Mouse (Mus musculus) forebrain, embryonic 16.5 days (tissue): ENCODE measurements around the gene Fut1. TPM values are rescaled to one million over a fixed set of nuclear protein-coding genes. Genes with fewer than 3 reads are reported as not detected.

ENCODE experiments used
- ATAC-seq: fragments of 200-750 bp; cut with Nextera tagmentation; 2 replicates; pipeline ENCODE4 v1.8.0; 2017; ENCODE audit warnings: mild to moderate bottlenecking, moderate library complexity
- H3K27ac ChIP-seq: fragments of 300-500 bp; sonication (generic); 2 replicates; pipeline ENCODE4 v1.5.1; 2014; ENCODE audit warnings: low read length, control low read depth
- H3K27me3 ChIP-seq: fragments of 300-500 bp; sonication (generic); replicated peaks from 2 replicates; pipeline ENCODE4 v1.6.1; 2014; ENCODE audit warnings: low read length; ENCODE audit not compliant: control insufficient read depth, insufficient read depth
- H3K36me3 ChIP-seq: fragments of 300-500 bp; sonication (generic); 2 replicates; pipeline ENCODE4 v1.6.1; 2014; ENCODE audit not compliant: control insufficient read depth, insufficient read depth
- H3K4me1 ChIP-seq: fragments of 300-500 bp; sonication (generic); replicated peaks from 2 replicates; pipeline ENCODE4 v1.6.1; 2014; ENCODE audit warnings: low read length; ENCODE audit not compliant: control insufficient read depth, insufficient read depth
- H3K4me2 ChIP-seq: fragments of 300-500 bp; sonication (generic); 2 replicates; pipeline ENCODE4 v1.6.1; 2014; ENCODE audit warnings: mild to moderate bottlenecking, low read length, control low read depth
- H3K4me3 ChIP-seq: fragments of 300-500 bp; sonication (generic); replicated peaks from 2 replicates; pipeline ENCODE4 v1.5.1; 2014; ENCODE audit warnings: mild to moderate bottlenecking, low read length, control low read depth
- H3K9ac ChIP-seq: fragments of 300-500 bp; sonication (generic); replicated peaks from 2 replicates; pipeline ENCODE4 v1.6.1; 2014; ENCODE audit warnings: low read depth, low read length, control low read depth
- H3K9me3 ChIP-seq: fragments of 300-500 bp; sonication (generic); 2 replicates; pipeline ENCODE4 v1.6.1; 2016; ENCODE audit warnings: low read length; ENCODE audit not compliant: control insufficient read depth
- WGBS: fragments of 180-500 bp; shearing (Covaris S2); extraction: QIAGEN DNeasy Blood & Tissue Kit; methylation state at CpG from one replicate; pipeline ENCODE4 v1.1.7; 2014; 5-methylcytosine and 5-hydroxymethylcytosine counted together
- polyA plus RNA-seq: library from polyadenylated mRNA; unstranded; fragments of >200 nt; fragmentation: Nextera tagmentation; extraction: Ambion mirVana; gene quantifications from 2 replicates; pipeline ENCODE4 v1.2.1, GENCODE M21; 2015

The Fut1 gene
- polyA plus RNA-seq, 1 experiment from 2014 or later: not detected

DNA sequence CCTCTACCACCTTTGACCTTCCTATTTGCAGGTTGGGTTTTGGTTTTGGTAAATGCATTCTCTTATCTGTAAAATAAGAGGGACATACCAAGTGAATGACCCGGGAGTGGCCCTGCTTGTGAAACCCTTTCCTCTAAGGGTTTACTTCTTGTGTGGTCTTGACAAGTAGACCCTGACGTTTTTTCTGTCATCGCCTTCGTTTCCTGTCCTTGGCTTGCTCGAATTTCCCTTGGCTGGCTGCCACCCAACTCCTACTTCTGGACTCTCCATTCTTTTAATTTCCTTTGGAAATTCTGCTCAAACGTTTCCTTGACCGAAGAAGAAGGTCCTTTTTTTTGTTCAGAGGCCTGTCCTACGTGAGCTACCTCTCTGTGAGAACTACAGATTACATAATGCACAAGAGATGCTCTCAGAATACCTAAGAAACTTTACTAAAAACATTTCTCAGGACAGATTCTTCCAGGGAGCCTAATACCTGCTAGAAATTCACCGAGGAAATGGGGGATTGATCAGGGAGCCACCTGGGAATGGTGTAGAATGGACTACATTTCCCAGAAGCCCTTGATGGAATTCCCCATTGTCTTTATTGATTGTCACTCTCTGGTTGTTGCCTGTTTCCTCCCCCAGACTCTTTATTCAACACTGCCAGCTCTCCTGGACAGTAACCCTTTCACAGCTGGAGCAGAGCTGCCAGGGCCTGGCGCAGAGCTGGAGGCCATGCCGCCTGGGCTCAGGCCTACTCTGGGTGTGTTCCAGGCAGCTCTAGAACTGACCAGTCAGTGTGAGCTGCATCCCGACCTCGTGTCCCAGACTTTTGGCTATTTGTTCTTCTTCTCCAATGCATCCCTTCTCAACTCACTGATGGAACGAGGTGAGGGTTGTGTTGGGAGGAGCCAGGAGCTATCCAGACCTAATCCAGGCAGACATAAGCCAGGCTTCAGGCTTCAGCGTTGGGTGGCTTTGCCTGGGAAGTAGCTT lies 18.9 kb downstream of the Fut1 start:
- Histone ChIP-seq H3K4me2 (no peak overlapping the region), H3K27me3 (no peaks in the 10 kb centered on the region; the same call in 1 of the 2 replicates), H3K9ac (no peak overlapping the region), H3K4me1 (peaks cover 10% of the 10 kb centered on the region), H3K4me3 (no peak overlapping the region), H3K36me3 (no peaks in the 10 kb centered on the region; the same call in 1 of the 2 replicates), H3K27ac (no peak overlapping the region), H3K9me3 (no peaks in the 10 kb centered on the region)
- ATAC-seq: no peak
- WGBS: 81% methylated on average over 15 of the region's 15 CpGs

DNA sequence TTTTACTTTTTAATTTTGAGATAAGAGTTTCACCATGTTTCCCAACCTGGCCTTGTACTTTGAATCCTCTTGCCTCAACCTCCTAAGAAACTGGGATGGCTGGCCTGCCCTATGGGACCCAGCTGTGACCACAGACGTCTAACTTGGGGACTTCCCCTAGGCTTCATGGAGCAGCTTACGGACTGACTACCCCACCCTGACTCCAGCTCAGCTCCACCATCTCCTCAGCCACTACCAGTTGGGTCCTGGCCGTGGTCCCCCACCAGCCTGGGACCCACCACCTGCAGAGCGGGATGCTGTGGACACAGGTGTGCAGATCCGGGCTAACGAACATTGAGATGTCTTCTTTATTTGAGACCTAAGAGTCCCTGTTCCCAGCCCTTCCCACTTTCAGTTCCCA lies 20.6 kb downstream of the Fut1 start:
- no peak overlapping the region; the same call in 1 of the 2 replicates for H3K4me2 ChIP-seq
- H3K36me3 ChIP-seq: no peaks in the 10 kb centered on the region; the same call in 1 of the 2 replicates
- WGBS: 96% methylated on average over 6 of the region's 6 CpGs
- H3K9ac ChIP-seq: no peak overlapping the region
- H3K4me3 ChIP-seq: no peak overlapping the region
- no peak for ATAC-seq
- H3K27ac ChIP-seq: no peak overlapping the region
- peaks cover 17% of the 10 kb centered on the region for H3K4me1 ChIP-seq
- no peaks in the 10 kb centered on the region for H3K9me3 ChIP-seq
- no peaks in the 10 kb centered on the region for H3K27me3 ChIP-seq

DNA sequence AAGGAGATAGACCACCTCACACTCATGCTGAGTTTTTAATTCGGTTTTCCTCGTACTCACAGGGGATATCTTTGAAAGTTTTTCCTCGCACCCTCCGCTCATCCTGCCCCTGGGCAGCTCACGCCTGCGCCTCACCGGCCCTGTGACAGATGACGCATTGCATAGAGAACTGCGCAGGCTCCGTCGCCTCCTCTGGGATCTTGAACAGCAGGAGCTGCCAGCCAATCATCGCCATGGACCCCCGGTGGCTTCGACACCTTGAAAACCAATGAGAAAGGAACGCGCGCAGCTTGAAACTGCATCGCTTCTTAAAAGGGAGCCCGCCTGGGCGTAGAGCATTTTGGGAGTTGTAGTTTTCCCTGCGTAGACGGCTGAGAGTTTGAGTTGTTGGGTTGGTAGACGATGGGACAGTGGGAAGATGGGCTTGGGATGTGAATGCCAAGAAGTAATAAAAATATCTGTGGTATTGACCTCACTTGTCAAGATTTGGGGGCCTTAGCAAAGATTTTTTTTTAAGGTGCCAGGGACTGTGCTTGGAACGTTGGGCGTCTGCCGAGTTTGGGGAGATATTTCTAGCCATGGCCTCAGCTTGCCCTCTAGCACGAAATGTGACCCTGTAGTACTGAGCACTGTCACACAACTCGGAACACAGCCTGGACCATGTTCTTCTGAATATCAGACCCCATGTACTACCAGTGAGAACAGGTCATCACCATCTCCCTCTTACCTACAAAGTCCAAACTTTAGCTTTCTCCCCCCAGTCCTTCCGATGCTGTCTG lies 21.7 kb downstream of the Fut1 start:
- Histone ChIP-seq H3K4me2 (peak overlapping the region; percentile 49), H3K9ac (peak overlapping the region; percentile 14; the same call in 1 of the 2 replicates), H3K27ac (no peak overlapping the region), H3K27me3 (no peaks in the 10 kb centered on the region), H3K9me3 (no peaks in the 10 kb centered on the region), H3K4me3 (peak overlapping the region; percentile 34), H3K4me1 (peaks cover 22% of the 10 kb centered on the region), H3K36me3 (no peaks in the 10 kb centered on the region; the same call in 1 of the 2 replicates)
- 20% methylated on average over 29 of the region's 29 CpGs for WGBS
- ATAC-seq: peak; percentile 92

DNA sequence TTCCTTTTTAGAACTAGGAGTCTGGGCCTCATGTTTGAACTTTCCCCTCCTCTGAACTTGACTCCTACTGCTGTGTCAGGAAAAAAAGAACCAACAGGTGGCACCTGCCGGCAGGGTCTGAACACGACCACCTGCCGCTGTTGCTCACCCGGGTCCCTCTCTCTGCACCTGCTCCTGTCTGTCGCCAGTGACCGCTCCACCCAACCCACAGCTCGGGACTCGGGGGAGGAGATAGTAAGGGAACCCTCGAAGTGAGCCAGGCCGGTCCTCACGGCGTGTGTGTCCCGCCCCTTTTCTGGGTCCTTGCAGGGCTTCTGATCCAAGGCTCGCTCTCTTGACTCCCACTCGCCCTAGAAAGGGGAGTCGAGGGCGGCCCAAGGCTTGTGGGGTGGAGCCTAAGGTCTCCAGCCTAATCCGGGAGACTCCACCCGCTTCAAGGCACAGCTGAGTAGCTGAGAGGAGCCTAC lies 22.5 kb downstream of the Fut1 start, which contains the start of gene Mamstr:
Gene Mamstr (plus strand): TSS at position 417 of the 467 bp plus-strand sequence.
- Histone ChIP-seq H3K27ac (no peak within 1 kb of the TSS), H3K9me3 (no peaks in the 10 kb centered on the region), H3K9ac (no peak within 1 kb of the TSS), H3K4me2 (no peak within 1 kb of the TSS), H3K27me3 (no peaks in the 10 kb centered on the region), H3K36me3 (no peaks in the 10 kb centered on the region; the same call in 1 of the 2 replicates), H3K4me3 (no peak within 1 kb of the TSS), H3K4me1 (peaks cover 28% of the 10 kb centered on the region)
- no peak for ATAC-seq
- WGBS: 28% methylated on average over 19 of the region's 19 CpGs

DNA sequence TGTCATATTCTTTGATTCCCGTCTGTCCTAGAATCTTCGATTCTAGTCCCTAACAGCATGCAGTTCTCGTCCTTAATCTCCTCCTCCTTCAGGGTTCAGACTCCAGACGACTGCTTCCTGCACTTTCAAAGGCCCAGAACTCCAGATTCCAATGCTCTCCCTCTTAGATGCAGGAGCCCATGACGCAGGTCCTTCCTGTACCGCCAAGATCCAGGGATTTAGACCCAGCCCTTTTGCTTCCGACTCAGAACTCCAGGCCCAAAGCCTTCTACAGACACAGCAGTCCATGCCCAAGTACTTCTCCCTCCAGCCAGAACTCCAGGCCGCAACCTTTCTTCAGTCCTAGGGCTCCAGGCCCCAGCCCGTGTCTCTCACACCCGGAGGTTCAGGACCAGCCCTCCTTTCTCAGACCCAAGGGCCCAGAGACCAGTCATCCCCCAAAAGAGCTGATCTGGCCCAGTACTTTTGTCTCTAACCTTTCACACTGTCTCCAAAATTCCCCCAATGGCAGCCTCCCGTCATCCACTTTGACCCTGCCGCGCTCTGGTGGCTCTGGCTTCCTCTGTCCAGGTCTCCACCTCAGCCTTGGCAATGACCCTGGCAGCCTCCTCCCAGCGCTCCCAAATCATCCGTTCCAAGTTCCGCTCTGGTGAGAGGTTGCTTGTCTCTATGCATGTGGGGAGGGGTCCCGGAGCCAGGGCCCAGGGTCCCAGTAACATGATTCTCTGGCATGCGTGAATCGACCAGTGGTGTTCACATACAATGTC lies 23.3 kb downstream of the Fut1 start:
- Histone ChIP-seq H3K27me3 (no peaks in the 10 kb centered on the region), H3K9ac (no peak overlapping the region), H3K9me3 (no peaks in the 10 kb centered on the region), H3K27ac (no peak overlapping the region), H3K4me1 (peaks cover 29% of the 10 kb centered on the region), H3K4me2 (no peak overlapping the region), H3K36me3 (no peaks in the 10 kb centered on the region; the same call in 1 of the 2 replicates), H3K4me3 (no peak overlapping the region)
- WGBS: 76% methylated on average over 19 of the region's 19 CpGs
- ATAC-seq: no peak

DNA sequence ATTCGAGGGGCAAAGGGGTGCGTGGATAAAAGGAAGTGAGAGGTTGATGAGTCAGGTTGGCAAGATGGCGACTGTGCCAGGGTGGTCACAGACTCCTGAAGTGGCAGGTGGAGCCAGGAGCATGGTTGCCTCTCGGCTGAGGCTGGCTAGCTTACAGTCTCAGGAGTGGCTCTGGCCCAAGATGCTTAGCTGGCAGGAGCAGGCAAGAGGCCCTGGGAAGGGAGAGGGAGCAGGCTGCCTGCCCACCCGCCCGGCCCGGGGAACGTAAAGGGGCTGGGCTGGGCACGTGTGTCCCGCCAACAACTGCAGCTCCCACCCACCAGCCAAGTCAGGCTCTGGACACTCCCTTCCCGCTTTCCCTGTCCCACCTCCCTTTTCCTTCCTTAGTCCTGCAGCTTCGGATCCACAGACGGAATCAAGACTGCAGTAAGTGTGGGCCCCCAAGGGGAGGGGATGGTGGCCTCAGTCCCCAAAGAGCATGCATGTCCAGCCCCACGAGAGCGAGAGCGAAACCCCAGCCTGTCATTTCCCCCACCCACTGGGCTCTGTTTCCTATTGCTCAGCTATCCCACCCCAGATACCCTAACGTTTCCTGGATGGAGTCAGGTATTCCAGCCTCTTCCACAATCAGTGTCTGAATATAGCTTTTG lies 24.4 kb downstream of the Fut1 start:
- H3K27ac ChIP-seq: no peak overlapping the region
- H3K4me1 ChIP-seq: peaks cover 29% of the 10 kb centered on the region
- no peaks in the 10 kb centered on the region for H3K36me3 ChIP-seq
- 50% methylated on average over 16 of the region's 17 CpGs for WGBS
- H3K9me3 ChIP-seq: no peaks in the 10 kb centered on the region
- H3K9ac ChIP-seq: no peak overlapping the region
- no peak for ATAC-seq
- no peak overlapping the region for H3K4me3 ChIP-seq
- no peaks in the 10 kb centered on the region for H3K27me3 ChIP-seq
- no peak overlapping the region for H3K4me2 ChIP-seq

DNA sequence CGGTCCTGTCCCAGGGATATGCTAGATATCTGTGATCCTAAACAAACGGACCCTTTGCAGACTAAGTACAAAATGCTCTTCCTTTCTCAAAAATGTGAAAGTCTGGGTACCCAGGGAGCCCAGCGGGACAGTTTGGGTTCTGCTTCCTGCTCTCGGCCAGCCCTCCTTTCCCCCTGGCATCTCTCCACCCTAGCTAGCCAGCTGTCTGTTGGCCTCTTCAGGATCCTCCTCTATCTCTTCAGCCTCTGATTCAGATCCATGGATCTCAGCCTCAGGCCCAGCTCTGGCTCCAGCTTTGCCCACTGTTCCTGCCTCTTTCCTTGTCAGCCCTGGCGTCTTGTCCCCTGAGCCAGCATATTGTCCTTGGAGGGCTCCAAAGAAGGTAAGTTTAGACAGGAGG lies 25.0 kb downstream of the Fut1 start:
- no peaks in the 10 kb centered on the region for H3K9me3 ChIP-seq
- ATAC-seq: no peak
- no peak overlapping the region for H3K4me3 ChIP-seq

DNA sequence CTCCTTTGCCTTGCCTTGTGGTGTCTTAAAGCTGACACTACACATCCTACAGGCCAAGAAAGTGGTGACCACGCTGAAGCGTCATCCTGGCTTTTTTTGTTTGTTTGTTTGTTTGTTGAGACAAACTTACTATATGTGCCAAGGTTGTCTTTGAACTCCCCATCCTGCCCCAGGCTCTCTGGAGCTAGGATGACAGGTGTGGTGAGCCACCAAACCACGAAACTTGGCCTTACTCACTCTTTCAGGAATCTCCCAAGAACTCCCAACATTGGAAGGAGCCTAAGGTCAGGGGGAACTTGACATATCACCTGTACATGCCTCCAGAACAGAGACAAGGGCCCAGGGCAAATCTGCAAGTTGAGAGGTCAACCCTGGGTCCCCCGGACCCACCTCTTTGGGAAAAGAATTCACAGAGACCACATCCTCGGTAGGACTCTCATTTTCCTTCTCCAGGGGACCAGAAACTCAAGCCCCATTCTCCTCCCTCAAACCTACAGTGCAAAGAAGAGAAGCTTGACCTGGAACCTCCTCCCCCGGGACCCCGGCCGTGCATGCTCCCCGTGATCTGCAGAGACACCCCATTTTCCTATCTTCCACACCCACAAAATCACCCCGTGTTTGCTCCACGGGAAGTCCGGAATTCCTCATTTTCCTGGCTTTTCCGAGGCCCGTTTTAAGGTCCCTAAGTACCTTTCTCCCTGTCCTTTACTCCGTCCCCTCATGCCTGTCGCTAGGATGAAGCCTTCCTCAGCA lies 25.6 kb downstream of the Fut1 start:
- Histone ChIP-seq H3K9me3 (no peaks in the 10 kb centered on the region), H3K27ac (peak overlapping the region; percentile 90), H3K9ac (peak overlapping the region; percentile 72), H3K4me3 (peak overlapping the region; percentile 54), H3K36me3 (no peaks in the 10 kb centered on the region), H3K27me3 (no peaks in the 10 kb centered on the region), H3K4me1 (peaks cover 29% of the 10 kb centered on the region), H3K4me2 (peak overlapping the region; percentile 73)
- 28% methylated on average over 16 of the region's 16 CpGs for WGBS
- ATAC-seq: no peak

More for the DNA sequence above, 25.0 kb downstream of the Fut1 start:
- peak overlapping the region; percentile 73; the same call in 1 of the 2 replicates for H3K4me2 ChIP-seq
- H3K36me3 ChIP-seq: no peaks in the 10 kb centered on the region
- H3K27me3 ChIP-seq: no peaks in the 10 kb centered on the region
- peaks cover 29% of the 10 kb centered on the region for H3K4me1 ChIP-seq
- H3K27ac ChIP-seq: no peak overlapping the region
- H3K9ac ChIP-seq: no peak overlapping the region
- WGBS: 81% methylated on average over 5 of the region's 5 CpGs
